Mouse (Mus musculus): Measurements from ENCODE around the gene Ikzf3.

Ikzf3 gene

DNA sequence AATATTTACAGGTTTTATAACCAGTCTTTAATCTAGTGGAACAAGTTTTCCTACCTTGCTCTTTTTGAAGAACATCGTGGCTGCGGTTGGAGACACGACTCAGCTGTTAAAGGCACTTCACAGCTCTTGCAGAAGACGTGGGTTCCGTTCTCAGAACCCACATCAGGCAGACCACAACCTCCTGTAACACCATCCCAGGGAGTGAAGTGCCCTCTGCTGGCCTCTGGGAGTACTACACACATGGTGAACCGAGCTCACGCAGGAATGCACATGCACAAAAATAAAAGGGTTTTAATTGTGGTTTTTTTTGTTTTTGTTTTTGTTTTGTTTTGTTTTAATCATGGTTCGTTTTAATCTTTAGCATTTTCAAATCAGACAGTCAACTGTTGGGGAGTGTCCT is 22.5 kb upstream of the Ikzf3 start:
- no peak for DNase-seq (ENCODE audit: low read depth, low spot score)

DNA sequence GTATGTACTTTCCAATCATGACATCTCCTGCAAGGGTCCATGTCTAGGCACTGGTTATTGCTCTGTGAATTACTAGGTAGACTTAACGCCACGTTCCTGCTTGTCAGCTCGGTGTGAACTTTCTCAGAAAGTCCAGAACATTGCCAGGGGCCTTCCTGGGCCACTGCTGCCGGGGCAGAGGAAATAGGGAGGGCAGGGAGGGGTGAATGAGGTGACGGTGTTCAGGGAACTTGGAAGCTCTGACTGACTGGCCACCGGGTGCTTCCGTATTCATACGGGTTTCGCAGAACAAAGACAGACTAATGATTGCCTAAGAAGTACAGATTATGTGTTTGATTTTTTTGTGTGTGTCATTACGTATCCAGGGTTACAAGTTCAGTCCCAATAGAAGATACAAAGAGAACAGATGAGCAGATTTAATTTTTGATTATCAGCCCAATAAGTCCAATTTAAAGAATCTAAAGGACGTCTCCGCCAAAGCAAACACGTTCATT is 18.1 kb upstream of the Ikzf3 start:
- no peak for DNase-seq (ENCODE audit: low read depth, low spot score)

DNA sequence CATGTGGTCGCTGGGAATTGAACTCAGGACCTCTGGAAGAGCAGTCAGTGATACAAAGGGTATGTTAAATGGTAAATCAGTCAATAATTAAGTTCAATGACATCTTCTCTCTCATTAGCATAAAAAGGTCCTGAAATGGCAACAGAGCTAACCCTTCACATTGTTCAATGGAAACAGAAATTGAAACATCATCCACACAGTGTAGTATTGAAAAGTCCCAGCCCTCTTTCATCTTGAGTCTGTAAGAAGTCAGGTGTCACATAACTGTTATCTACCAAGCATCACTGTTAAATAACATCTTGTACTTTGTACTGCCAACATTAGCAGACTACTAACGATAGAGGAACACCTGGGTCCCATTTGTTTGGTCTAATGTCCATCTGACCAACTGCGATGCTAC is 17.2 kb upstream of the Ikzf3 start:
- no peak for DNase-seq (ENCODE audit: low read depth, low spot score)

DNA sequence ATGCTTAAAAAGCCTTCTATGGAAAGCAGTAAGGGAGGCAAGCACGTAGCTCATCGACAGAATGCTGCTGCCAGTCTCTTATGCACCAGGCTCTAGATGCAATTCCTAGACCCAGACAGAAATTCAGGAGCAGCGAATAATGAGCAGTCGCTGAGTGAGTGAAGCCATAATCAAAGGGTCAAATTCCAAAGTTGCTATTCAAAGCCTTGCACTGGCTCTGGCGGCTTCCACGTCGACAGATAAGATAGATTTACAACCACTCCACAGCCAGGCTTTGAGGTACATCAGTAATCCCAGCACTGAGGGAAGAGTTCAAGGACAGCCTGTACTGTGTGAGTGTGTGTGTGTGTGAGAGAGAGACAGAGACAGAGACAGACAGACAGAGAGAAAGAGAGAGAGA is 15.1 kb upstream of the Ikzf3 start:
- no peak for DNase-seq (ENCODE audit: low read depth, low spot score)

DNA sequence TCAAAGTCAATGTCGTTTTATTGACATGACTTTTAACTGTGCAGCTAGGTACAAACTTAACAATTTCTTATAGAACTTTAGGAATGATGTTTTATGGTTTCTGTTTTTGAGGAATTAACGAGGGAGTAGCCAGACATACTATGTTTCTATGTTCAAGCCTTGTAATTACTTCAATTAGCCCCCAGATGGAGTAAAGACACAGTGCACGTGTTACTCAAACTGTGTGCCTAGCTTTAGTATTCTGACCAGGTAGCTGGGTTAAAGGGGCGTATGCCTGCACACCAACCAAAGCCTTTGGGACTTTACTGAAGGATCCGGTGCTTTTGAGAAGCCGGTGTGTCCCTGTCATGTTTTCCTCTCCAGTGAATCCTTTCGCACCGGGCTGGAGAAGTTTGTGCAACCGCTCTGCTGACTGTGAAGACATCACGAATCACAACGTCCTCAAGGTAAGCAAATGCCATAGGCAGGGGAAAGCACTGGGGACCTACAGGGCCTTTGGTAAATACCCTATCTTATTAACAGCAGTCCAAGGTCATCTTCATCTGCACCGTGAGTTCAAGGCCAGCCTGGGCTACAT is 9.4 kb upstream of the Ikzf3 start:
- no peak for DNase-seq (ENCODE audit: low read depth, low spot score)

DNA sequence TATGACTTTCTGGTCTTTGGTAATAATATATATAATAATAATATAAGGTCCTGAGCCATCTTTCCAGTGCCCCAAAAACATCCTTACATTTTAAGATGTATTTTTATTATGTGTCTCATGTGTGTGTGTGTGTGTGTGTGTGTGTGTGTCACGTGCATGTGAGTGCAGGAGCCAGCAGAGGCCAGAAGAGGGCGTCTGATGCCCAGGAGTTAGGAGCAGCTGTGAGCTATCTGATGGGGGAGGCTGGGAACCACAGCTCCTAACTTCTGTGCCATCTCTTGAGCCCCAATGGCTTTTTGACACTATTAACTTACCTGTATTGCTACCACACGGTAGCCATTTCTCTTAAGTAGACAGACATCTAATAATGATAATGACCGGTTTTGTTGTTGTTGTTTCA is 8.1 kb upstream of the Ikzf3 start:
- no peak for DNase-seq (ENCODE audit: low read depth, low spot score)

DNA sequence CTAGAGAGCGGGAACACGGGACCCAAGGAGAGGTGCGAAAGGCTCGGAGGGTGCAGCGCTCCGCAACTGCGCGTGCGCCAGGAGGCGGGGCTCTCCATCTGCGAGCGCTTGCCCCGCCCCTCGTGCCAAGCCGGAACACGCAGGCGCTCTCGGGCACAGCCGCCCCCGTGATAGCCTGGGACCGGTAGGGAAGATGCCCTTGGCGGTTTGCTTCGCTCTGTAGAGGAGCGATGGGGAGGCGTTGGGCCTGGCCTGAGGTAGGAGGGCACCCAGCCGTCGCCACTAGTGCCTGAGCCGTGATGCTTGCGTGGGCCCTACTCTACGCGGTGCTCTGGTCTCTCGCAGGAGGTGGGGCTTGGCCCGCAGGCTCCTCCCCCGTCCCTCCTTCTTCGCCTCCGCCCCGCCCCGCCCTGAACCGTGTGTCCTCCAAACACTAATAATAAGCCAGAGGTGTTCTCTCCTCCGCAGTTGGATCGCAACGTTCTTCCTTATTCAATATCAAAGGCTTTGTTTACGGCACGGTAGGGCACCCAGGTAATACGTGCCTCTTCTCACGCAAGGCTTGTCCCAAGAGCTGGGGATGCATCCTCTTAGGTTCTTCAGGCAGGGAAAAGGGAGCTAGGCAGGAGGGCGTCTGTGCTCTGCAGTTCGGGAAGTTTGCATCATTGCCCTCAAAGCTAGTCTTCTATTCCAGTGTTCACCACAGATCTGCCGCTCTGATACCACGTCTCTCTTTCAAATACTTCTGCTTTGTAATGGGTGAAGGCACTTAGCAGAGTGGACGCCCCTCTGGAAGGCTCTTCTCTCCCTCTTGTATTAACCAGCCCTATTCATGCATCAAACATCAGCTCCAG is 5.4 kb upstream of the Ikzf3 start, which contains the start of gene Zpbp2:
Zpbp2 (plus strand) TSS at position 123 of the 854 bp plus-strand sequence.
- peak; percentile 93 for DNase-seq (ENCODE audit: low read depth, low spot score)

DNA sequence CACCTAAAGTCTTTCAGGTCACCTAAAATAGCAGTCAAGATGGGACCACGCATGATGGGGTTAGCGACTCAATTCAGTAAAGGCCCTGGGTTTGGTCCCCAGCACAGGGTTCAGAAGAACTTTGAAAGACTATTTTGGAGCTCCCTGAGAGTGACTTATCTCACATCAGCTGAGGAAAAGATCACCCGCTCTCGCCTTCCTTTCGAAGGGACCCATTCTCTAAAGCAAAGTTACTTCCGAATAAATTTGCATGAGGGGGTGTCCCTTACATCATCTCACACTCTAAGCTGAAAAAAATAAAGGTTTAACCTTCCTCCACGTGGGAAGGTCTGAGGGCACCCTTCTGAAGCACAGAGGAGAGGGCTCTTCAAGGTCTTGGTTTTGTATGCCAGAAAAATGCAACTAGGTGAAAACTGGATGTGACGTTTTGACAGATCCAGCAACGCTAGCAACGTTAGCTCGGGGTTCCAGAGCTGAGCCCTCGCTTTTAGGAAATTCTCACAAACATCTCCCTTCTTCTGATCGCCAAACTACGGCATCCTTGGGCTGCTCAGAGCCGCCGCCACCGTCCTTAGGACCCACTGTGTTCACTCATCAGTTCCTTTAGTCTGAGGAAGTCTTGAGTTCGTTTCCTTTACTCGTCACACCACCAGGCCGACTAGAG is 4.6 kb upstream of the Ikzf3 start:
- DNase-seq (ENCODE audit: low read depth, low spot score), result no peak

DNA sequence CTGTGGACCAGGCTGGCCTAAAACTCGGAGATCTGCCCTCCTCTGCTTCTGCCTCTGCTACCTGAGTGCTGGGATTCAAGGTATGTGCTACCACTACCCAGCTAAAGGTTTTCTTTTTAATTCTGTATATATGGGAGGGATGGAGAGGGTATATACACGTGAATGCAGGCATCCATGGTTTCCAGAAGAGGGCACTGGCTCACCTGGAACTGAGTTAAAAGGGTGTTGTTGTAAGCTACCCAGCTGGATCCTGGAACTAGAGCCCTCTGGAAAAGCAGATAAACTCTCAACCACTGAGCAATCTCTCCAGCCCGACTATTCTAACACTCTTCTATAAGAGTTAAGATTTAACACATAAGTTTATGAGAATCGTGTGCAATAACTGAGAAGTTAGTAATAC is 3.5 kb upstream of the Ikzf3 start:
- DNase-seq (ENCODE audit: low read depth, low spot score), result no peak

DNA sequence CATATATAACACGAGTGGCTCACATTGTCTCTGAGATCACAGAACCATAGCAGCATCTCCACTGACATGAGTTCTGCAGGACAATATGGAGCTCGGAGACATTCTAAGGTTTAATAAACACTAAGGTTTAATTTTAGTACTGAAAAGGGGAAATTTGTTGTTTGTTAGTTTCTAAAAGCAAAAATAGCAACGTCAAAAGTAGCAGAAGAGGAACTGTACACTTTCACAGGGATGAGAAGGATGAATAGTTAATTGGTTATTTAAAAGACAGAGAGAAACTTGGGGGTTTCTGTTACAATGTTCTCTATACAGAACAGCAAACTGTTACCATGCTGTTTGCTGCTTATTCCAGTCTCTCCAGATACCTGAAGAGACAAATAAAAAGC is 1.5 kb upstream of the Ikzf3 start:
- no peak for DNase-seq (ENCODE audit: low read depth, low spot score)

DNA sequence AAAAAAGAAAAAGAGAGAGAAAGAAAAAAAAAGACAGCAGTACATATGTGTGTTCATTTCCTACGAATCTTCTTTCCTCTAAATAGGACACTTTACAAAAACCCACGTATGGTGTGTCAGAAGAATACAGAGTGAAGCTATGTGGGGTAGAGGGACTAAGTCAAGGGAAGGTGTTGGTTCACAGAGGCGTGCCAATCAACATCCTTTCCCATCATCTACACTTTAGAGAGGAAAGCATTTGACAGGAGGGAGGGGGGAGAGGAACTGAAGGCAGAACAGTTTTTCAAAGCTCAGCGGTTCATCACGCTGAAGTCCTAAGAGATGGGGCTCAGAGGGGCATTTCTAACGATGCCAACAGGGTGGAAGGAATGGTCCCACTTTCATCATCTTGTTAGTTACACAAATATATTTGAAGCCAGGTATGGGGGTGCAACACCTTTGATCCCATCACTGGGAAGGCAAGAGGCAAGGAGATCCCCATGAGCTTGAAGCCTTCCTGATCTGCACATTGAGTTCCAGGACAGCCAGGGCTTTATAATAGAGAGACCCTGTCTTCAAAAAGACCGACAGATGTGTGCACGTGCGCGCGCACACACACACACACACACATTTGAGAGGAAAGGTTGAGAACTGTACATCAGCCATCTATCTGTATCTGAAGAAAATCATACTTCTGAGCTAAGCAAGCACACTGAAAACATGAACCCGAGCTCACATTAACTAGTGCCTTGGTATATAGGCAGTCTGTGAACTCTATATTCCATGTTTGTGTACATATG is 887 bp upstream of the Ikzf3 start:
- no peak for DNase-seq (ENCODE audit: low read depth, low spot score)

DNA sequence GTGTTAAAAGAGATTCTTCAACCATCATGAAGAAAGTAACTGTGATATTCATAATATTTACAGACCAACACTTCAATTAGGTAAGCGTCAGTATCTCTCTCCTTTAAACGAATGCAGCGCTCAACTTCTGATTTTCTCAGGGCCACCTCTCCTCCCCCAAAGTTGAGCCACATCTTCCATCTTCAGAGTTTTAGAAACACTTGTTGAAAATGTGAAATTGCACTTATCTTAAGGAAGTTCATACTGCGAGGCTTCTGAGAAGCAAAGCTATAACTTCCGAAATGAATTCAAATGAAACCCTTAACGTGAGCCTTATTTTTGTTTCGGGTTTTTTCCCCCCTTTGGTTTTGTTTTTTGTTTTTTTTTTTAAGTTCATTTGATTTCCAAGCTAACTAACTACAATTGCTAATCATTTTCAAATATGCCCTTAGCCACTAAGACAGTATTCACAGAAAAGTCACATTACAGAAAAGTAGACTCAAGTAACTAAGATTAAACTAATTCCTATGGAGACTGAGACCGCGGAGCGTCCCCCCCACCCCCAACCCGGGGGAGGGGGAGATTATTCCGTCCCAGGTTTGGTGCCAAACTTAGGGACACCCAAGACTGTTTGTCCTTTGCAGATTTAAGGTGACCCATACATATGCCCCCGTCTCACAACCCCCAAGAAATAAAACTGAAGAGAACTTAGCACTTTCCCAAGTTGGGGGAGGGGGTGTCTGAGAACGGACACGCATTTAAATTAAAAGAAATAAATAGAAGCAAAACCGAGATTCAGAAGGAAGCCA is 747 bp downstream of the Ikzf3 start:
- DNase-seq (ENCODE audit: low read depth, low spot score), result no peak

DNA sequence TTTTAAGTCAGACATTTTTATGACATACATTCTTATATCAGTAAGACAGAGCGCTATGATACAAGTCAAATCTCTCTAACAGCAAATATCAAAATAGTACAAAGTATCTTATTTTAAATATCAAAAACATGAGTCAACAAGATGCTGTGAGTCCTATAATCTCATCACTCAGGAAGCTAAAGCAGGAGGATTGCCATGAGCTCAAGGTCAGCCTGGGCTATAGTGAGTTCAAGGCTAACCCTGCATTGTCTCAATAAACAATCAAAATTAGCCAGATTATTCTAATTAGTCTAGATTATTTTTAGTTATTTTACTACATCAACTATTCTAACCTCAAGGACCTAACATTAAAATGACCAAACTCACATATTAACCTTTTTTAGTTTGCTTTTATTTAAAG is 2.4 kb downstream of the Ikzf3 start:
- DNase-seq (ENCODE audit: low read depth, low spot score), result no peak

DNA sequence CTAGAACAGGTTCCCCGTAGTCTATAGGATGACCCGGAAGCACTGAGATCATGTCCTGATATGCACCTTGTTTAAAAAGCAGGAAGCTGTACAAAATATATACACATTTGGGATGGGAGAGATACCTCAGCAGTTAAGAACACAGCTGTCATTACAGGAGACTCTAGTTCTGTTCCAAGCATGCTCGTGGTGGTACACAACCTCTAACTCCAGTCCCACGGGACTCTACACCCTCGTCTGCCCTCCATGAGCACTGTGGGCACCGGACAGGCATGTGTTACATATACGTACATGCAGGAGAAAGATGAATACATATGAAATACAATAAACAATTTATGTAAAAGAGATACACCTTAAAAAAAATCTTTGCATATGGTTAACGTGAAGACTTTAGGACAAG is 3.3 kb downstream of the Ikzf3 start:
- no peak for DNase-seq (ENCODE audit: low read depth, low spot score)

DNA sequence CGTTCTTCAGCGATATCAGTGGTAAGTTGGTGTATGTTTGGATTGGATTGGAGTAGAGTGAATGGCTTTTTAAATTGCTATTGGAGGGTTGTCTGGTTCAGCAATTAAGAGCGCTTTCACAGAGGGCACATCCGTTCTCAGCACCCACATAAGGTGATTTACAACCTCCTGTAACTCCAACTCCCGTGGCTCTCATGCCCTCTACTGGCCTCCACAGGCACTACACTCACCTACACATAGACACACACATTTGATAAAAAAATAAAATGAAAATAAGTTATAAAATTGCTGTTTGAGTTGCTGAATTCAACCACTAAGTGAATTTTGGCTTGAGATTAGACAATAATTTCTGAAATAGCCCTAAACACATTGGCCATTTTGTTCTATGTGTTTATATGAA is 5.5 kb downstream of the Ikzf3 start:
- DNase-seq (ENCODE audit: low read depth, low spot score), result no peak

DNA sequence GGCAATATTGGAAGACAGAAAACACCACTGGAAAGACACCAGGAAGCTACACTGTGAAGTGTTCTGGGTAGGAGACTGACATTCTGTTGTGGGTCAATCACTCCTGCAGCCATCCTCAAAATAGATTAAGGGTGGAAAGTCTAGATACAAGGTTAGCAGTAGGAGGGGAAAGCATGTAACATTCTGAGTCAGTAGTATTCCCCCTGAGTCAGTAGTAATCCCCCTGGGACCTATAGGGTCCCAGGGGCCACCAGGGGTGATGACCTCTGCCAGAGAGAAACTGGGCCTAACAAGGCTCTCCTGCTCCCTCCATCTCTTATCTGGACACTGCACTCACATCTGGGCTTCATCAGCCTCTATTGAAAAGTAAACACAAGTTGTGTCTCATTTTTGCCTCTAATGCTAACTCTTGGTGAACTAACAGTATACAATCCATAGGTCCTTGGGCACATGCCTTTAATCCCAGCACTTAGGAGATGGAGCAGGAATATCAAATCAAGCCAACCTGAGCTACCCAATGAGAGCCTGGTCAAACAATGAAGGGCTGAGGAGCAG is 8.3 kb downstream of the Ikzf3 start:
- DNase-seq (ENCODE audit: low read depth, low spot score), result no peak

DNA sequence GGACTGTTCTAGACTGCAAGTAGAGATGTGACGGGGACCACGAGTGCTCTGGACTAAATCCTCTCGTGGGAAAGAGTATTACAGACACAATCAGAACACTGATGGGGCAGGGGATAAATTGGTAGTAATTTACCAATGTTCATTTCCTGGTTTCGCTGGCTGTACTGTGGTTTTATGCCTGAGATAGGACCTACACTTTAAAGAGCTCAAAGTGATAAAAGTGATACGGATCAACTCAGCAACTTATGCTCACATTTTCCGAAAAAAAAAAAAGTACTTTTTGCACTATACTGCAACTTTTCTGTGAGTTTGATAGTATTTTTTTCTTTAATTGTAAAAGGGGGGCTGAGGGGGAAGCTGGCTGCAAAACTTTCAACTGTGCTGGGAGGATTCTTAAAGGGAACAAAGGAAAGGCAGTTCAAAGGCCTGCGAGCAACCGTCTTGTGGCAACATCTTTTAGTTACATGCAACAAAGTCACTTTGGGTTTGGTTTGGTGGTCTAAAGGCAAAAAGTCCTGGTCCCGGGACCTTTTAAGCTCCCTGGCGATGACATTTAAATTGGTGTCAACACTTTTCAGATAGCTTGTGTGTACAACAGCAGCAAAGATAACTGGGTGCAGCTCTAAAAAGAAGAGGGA is 18.9 kb downstream of the Ikzf3 start:
- no peak for DNase-seq (ENCODE audit: low read depth, low spot score)

DNA sequence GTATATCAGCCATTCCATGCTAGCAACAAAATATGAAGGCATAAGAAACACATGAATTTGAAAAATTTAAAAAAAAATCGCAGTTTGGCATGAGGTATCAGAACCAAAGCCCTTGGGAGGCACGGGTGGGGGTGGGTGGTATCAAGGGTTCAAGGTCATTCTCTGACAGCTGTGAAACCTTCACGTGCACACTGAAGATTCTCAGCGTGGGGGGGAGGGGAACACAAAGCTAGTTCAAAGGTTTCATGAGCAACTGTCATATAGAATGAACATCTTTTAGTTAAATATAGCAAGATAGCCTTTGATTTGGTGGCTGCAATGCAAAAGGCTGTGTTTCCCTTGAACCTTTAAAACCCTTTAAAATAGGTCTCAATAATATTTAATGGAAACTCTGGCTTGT is 20.7 kb downstream of the Ikzf3 start:
- DNase-seq (ENCODE audit: low read depth, low spot score), result no peak

DNA sequence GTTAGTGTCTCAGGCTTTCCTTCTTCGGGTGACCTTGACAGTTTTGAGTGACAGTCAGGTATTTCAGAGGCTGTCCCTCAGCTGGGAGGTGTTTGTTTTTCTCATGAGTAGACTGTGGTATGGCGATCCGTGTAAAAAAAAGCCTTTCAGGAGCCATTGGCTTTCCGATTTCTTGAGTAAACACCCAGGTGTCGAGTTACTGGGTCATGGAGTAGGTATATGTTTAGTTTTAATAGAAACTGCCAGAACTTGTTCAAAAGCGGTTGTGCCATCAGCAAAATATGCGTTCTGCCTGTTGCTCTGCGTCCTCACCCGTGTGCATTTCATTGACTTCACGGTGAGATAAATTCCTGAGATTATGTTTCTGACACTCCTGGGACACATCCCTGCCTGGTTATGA is 25.4 kb downstream of the Ikzf3 start:
- peak; percentile 15 for DNase-seq (ENCODE audit: low read depth, low spot score)

DNA sequence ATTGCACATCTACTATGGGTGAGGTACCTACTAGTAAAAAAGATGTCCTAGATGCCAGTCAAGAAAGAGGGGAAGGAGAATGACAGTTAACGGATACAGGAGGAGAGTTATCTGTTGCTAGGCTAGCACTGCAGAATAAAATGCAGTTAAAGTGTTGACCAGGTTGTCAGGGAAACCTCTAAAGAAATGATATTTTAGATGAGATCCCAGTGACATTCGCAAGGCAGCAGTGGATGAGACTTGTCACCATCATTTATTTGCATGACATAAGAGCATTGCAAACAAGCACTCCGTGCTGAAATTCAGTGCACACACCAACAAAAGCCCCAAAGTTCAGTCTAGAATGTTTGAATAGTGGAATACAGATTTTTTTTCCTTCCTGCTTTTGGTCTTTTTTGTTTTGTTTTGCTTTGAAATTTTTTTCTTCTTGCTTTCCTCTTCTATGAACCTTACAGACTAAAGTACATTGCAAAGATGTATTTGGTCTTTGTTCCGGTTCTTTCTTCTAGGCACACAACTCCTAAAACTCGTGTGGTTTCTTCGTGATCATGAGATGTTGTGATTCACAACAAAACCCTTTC is 32.4 kb downstream of the Ikzf3 start:
- DNase-seq (ENCODE audit: low read depth, low spot score), result no peak

Measured in mesoderm, embryonic 11.5 days (tissue).